Mouse (Mus musculus): ENCODE measurements around the gene Bdkrb1. TPM values are rescaled to one million over a fixed set of nuclear protein-coding genes. Genes with fewer than 3 reads are reported as not detected.

The Bdkrb1 gene
- not detected for total RNA-seq (2021)

GRCm38 (mm10) chr12:105602581-105603210, at the start of gene Bdkrb1:
Gene Bdkrb1, plus strand, starts transcription at chr12:105603085.
- no peak for DNase-seq

GRCm38 (mm10) chr12:105554151-105554772, 48.6 kb upstream of the Bdkrb1 start:
- no peak for DNase-seq

GRCm38 (mm10) chr12:105555172-105555571, 47.7 kb upstream of the Bdkrb1 start:
- DNase-seq, result no peak

GRCm38 (mm10) chr12:105557250-105557925, 45.5 kb upstream of the Bdkrb1 start:
- no peak for DNase-seq

- no peak for DNase-seq
Measured at GRCm38 (mm10) chr12:105561007-105561534, 41.8 kb upstream of the Bdkrb1 start.

GRCm38 (mm10) chr12:105562056-105562820, 40.6 kb upstream of the Bdkrb1 start:
- DNase-seq, result no peak

GRCm38 (mm10) chr12:105562936-105563680, 39.8 kb upstream of the Bdkrb1 start, which contains the start of gene Bdkrb2:
Gene Bdkrb2, plus strand, starts transcription at chr12:105563226.
- DNase-seq, result no peak

- no peak for DNase-seq
Measured at GRCm38 (mm10) chr12:105563726-105564275, 39.1 kb upstream of the Bdkrb1 start.

- no peak for DNase-seq
Measured at GRCm38 (mm10) chr12:105565221-105565620, 37.7 kb upstream of the Bdkrb1 start.

- DNase-seq, result no peak
Measured at GRCm38 (mm10) chr12:105571867-105572266, 31.0 kb upstream of the Bdkrb1 start.

- DNase-seq, result no peak
Measured at GRCm38 (mm10) chr12:105572622-105573021, 30.3 kb upstream of the Bdkrb1 start.

GRCm38 (mm10) chr12:105574356-105574755, 28.5 kb upstream of the Bdkrb1 start:
- DNase-seq, result no peak

- DNase-seq, result no peak
Measured at GRCm38 (mm10) chr12:105580490-105580889, 22.4 kb upstream of the Bdkrb1 start.

- DNase-seq, result no peak
Measured at GRCm38 (mm10) chr12:105582486-105582885, 20.4 kb upstream of the Bdkrb1 start.

- no peak for DNase-seq
Measured at GRCm38 (mm10) chr12:105583484-105583883, 19.4 kb upstream of the Bdkrb1 start.

GRCm38 (mm10) chr12:105584851-105585250, 18.0 kb upstream of the Bdkrb1 start:
- peak; percentile 56 to 60 for DNase-seq

GRCm38 (mm10) chr12:105587526-105587925, 15.4 kb upstream of the Bdkrb1 start:
- DNase-seq, result no peak

GRCm38 (mm10) chr12:105590786-105591185, 12.1 kb upstream of the Bdkrb1 start:
- DNase-seq, result no peak

- no peak for DNase-seq
Measured at GRCm38 (mm10) chr12:105592361-105592761, 10.5 kb upstream of the Bdkrb1 start.

- DNase-seq, result no peak
Measured at GRCm38 (mm10) chr12:105593471-105593870, 9.4 kb upstream of the Bdkrb1 start.

GRCm38 (mm10) chr12:105597135-105597534, 5.8 kb upstream of the Bdkrb1 start:
- DNase-seq, result no peak

GRCm38 (mm10) chr12:105598503-105598902, 4.4 kb upstream of the Bdkrb1 start:
- DNase-seq, result no peak

Data from layer of hippocampus, postnatal 36 days (tissue).